Mouse (Mus musculus) E14TG2a.4 (cell line): ENCODE results near the gene Chst11.

Experiments
- CTCF ChIP-seq: conservative IDR thresholded peaks from 2 replicates; pipeline ENCODE4 v1.5.1; 2014; ENCODE audit warnings: low read length
- NANOG ChIP-seq: IDR thresholded peaks from 2 replicates; pipeline ENCODE4 v1.6.1; 2014; ENCODE audit warnings: borderline replicate concordance, low read length, mixed read lengths

DNA sequence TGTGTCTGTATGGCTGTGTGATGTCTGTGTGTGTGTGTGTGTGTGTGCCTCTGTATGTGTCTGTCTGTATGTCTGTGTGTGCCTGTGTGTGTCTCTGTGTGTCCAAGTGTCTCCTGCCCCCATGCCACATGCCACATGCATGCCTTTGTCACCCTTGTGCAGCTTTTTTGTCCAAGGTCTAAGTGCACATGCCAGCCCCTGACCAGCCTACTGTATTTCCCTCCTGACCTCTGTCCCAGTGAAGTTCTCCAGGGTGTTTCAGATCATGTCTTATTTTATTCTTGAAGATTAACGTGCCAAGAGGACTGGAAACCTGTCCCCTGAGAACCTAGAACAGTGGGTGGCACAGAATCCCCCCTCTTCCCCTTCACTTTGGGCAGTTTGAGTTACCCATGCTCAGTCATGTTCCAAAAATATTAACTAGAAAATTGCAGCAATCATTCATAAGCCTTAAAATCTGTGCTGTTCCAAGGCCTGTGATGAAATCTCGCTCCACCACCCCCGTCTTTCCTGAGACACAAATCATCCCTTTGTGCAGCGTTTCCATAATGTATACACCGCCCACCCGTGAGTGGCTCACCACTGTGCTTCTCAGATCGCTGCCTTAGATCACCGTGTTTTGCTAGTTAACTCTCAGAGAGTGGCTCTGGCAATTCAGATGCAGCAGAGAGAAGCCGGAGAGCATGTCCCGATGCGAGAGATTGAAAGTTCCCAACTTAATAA lies 180.4 kb downstream of the Chst11 start:
- TF ChIP-seq CTCF, result no peak
- no peak for TF ChIP-seq NANOG
